Mouse (Mus musculus): ENCODE measurements around the gene Ddah2.

GRCm38 (mm10) chr17:35061299-35061698, 2.5 kb downstream of the Ddah2 start:
- TF ChIP-seq CTCF (IDR thresholded peaks at IDR 0.05; ENCODE audit: low read depth) (no peak), EP300 (IDR thresholded peaks at IDR 0.05; ENCODE audit: low read depth) (no peak)

All from liver, embryonic 14.5 days (tissue).